Mouse (Mus musculus) liver, adult 2 months (tissue): ENCODE data around the gene Rgs10. TPM values are rescaled to one million over a fixed set of nuclear protein-coding genes. Genes with fewer than 3 reads are reported as not detected.

ENCODE experiments used
- DNase-seq: peaks from one replicate; pipeline ENCODE4 v3.0.0-alpha.2; 2011; ENCODE audit warnings: low read depth, low spot score; ENCODE audit errors: extremely low read depth
- H3K27ac ChIP-seq: fragments of 200-500 bp; replicated peaks from 2 replicates; pipeline ENCODE4 v1.5.1; 2012; ENCODE audit warnings: low read depth, mild to moderate bottlenecking, control low read depth, inconsistent platforms, low read length; ENCODE audit not compliant: insufficient read depth
- H3K27me3 ChIP-seq: fragments of 200-500 bp; 2 replicates; pipeline ENCODE4 v1.6.1; 2012; ENCODE audit warnings: mild to moderate bottlenecking, moderate library complexity, low read length, inconsistent platforms; ENCODE audit not compliant: control insufficient read depth, insufficient read depth
- H3K36me3 ChIP-seq: fragments of 200-500 bp; 2 replicates; pipeline ENCODE4 v1.6.1; 2012; ENCODE audit warnings: low read length, inconsistent platforms; ENCODE audit not compliant: control insufficient read depth, insufficient read depth
- H3K4me1 ChIP-seq: fragments of 200-500 bp; 2 replicates; pipeline ENCODE4 v1.6.1; 2011; ENCODE audit warnings: low read length; ENCODE audit not compliant: control insufficient read depth, insufficient read depth
- H3K4me3 ChIP-seq: fragments of 200-500 bp; 2 replicates; pipeline ENCODE4 v1.5.1; 2011; ENCODE audit warnings: low read depth, mild to moderate bottlenecking, control low read depth, low read length, moderate library complexity; ENCODE audit not compliant: insufficient read depth
- H3K79me2 ChIP-seq: fragments of 200-500 bp; 2 replicates; pipeline ENCODE4 v1.6.1; 2012; ENCODE audit warnings: inconsistent platforms, mild to moderate bottlenecking, low read length, moderate library complexity; ENCODE audit not compliant: control insufficient read depth, insufficient read depth
- H3K9ac ChIP-seq: fragments of 200-500 bp; 2 replicates; pipeline ENCODE4 v1.6.1; 2012; ENCODE audit warnings: low read depth, mild to moderate bottlenecking, control low read depth, inconsistent platforms, low read length
- CTCF ChIP-seq: fragments of 200-500 bp; IDR thresholded peaks from 2 replicates; pipeline ENCODE4 v1.5.1; 2011; ENCODE audit warnings: low read depth, low read length, control low read depth
- POLR2A ChIP-seq: fragments of 200-500 bp; IDR thresholded peaks from 2 replicates; pipeline ENCODE4 v1.6.1; 2011; ENCODE audit warnings: low read length, control low read depth; ENCODE audit not compliant: insufficient read depth; ENCODE audit errors: extremely low read depth
- WGBS: fragments of 180-500 bp; shearing (Covaris S2); methylation state at CpG from one replicate; pipeline ENCODE4 v1.1.7; 2018; 5-methylcytosine and 5-hydroxymethylcytosine counted together
- polyA plus RNA-seq: library from polyadenylated mRNA; depleted of rRNA; stranded (reverse); fragments of >200 nt; gene quantifications from 2 replicates; pipeline ENCODE4 v1.2.3, GENCODE M21; 2012
- total RNA-seq: library from RNA; depleted of rRNA; stranded (reverse); fragments of >200 nt; gene quantifications from 2 replicates; pipeline ENCODE4 v1.2.3, GENCODE M21; 2014

Rgs10 gene
- total and polyA plus RNA-seq, 2 experiments, result 1.5 to 3.4 TPM

- 7% methylated on average over 4 of the region's 4 CpGs for WGBS
- Histone ChIP-seq H3K4me3 (peak overlapping the region; percentile 20; the same call in 1 of the 2 replicates), H3K9ac (no peak overlapping the region), H3K27ac (peak overlapping the region; percentile 86; the same call in 1 of the 2 replicates), H3K4me1 (peaks cover 6% of the 10 kb centered on the region; the same call in 1 of the 2 replicates), H3K79me2 (peaks cover 4% of the 10 kb centered on the region; the same call in 1 of the 2 replicates), H3K27me3 (no peaks in the 10 kb centered on the region), H3K36me3 (peaks cover 1% of the 10 kb centered on the region; the same call in 1 of the 2 replicates)
- TF ChIP-seq CTCF, result no peak
- TF ChIP-seq POLR2A, result no peak
- DNase-seq, result peak; percentile 95
Measured at GRCm38 (mm10) chr7:128459791-128460130, 41.2 kb upstream of the Rgs10 start.

- Histone ChIP-seq H3K4me3 (no peak overlapping the region), H3K79me2 (peaks cover 4% of the 10 kb centered on the region; the same call in 1 of the 2 replicates), H3K9ac (no peak overlapping the region), H3K27me3 (no peaks in the 10 kb centered on the region), H3K36me3 (peaks cover 15% of the 10 kb centered on the region), H3K27ac (no peak overlapping the region), H3K4me1 (peaks cover 6% of the 10 kb centered on the region; the same call in 1 of the 2 replicates)
- no peak for DNase-seq
- TF ChIP-seq CTCF, result no peak
- no peak for TF ChIP-seq POLR2A
Measured at GRCm38 (mm10) chr7:128458011-128458410, 39.5 kb upstream of the Rgs10 start.

- no peaks in the 10 kb centered on the region for H3K27me3 ChIP-seq
- H3K27ac ChIP-seq, result no peak overlapping the region
- H3K4me1 ChIP-seq, result peaks cover under 1% of the 10 kb centered on the region; the same call in 1 of the 2 replicates
- no peak overlapping the region for H3K4me3 ChIP-seq
- no peaks in the 10 kb centered on the region; the same call in 1 of the 2 replicates for H3K79me2 ChIP-seq
- TF ChIP-seq CTCF (no peak), POLR2A (no peak)
- 95% methylated on average over 1 of the region's 1 CpGs for WGBS
- peaks cover 42% of the 10 kb centered on the region for H3K36me3 ChIP-seq
- H3K9ac ChIP-seq, result no peak overlapping the region
- DNase-seq, result no peak
Measured at GRCm38 (mm10) chr7:128452731-128453130, 34.2 kb upstream of the Rgs10 start.

GRCm38 (mm10) chr7:128440584-128440983 is 22.0 kb upstream of the Rgs10 start:
- H3K27me3 ChIP-seq, result no peaks in the 10 kb centered on the region
- H3K4me3 ChIP-seq, result no peak overlapping the region
- H3K4me1 ChIP-seq, result no peaks in the 10 kb centered on the region
- TF ChIP-seq CTCF (no peak), POLR2A (no peak)
- H3K27ac ChIP-seq, result no peak overlapping the region
- no peak for DNase-seq
- WGBS, result 89% methylated on average over 2 of the region's 2 CpGs
- H3K9ac ChIP-seq, result no peak overlapping the region
- no peaks in the 10 kb centered on the region for H3K79me2 ChIP-seq
- peaks cover 43% of the 10 kb centered on the region for H3K36me3 ChIP-seq

GRCm38 (mm10) chr7:128439251-128439650 is 20.7 kb upstream of the Rgs10 start:
- Histone ChIP-seq H3K27ac (no peak overlapping the region), H3K4me1 (no peaks in the 10 kb centered on the region), H3K27me3 (no peaks in the 10 kb centered on the region), H3K4me3 (no peak overlapping the region), H3K36me3 (peaks cover 31% of the 10 kb centered on the region), H3K79me2 (no peaks in the 10 kb centered on the region), H3K9ac (no peak overlapping the region)
- TF ChIP-seq CTCF (no peak), POLR2A (no peak)
- 96% methylated on average over 6 of the region's 6 CpGs for WGBS
- DNase-seq, result no peak

GRCm38 (mm10) chr7:128438131-128438530 is 19.6 kb upstream of the Rgs10 start:
- Histone ChIP-seq H3K79me2 (no peaks in the 10 kb centered on the region), H3K27me3 (no peaks in the 10 kb centered on the region), H3K4me3 (no peak overlapping the region), H3K36me3 (peaks cover 23% of the 10 kb centered on the region), H3K27ac (no peak overlapping the region), H3K9ac (no peak overlapping the region), H3K4me1 (no peaks in the 10 kb centered on the region)
- no peak for TF ChIP-seq POLR2A
- DNase-seq, result no peak
